Mouse (Mus musculus): Measurements from ENCODE around the gene Gm21969. TPM values are rescaled to one million over a fixed set of nuclear protein-coding genes. Genes with fewer than 3 reads are reported as not detected.

The Gm21969 gene
- polyA plus RNA-seq, 1 experiment from 2014 or later, result not detected

- no peak overlapping the region for H3K27ac ChIP-seq
- no peak for DNase-seq
- H3K4me1 ChIP-seq (replicated peaks), result peaks cover 48% of the 10 kb centered on the region
- no peak overlapping the region for H3K4me2 ChIP-seq
- H3K4me3 ChIP-seq (replicated peaks), result no peak overlapping the region
- no peaks in the 10 kb centered on the region for H3K9me3 ChIP-seq (replicated peaks)
- no peak overlapping the region for H3K9ac ChIP-seq
- no peak for ATAC-seq (ENCODE audit: low read depth)
- peaks cover 31% of the 10 kb centered on the region for H3K36me3 ChIP-seq
- 81% methylated on average over 16 of the region's 16 CpGs for WGBS (ENCODE audit: insufficient replicate concordance)
- peaks cover 22% of the 10 kb centered on the region for H3K27me3 ChIP-seq
Observed at GRCm38 (mm10) chr4:139638356-139638755, 35.4 kb downstream of the Gm21969 start.

- H3K27ac ChIP-seq, result no peak overlapping the region
- no peak overlapping the region for H3K4me3 ChIP-seq (replicated peaks)
- no peak overlapping the region for H3K9ac ChIP-seq
- H3K27me3 ChIP-seq, result peaks cover 22% of the 10 kb centered on the region
- ATAC-seq (ENCODE audit: low read depth), result no peak
- DNase-seq, result no peak
- H3K9me3 ChIP-seq (replicated peaks), result no peaks in the 10 kb centered on the region
- H3K4me1 ChIP-seq (replicated peaks), result peaks cover 38% of the 10 kb centered on the region
- no peak overlapping the region for H3K4me2 ChIP-seq
- peaks cover 41% of the 10 kb centered on the region for H3K36me3 ChIP-seq
- 52% methylated on average over 12 of the region's 12 CpGs for WGBS (ENCODE audit: insufficient replicate concordance)
Observed at GRCm38 (mm10) chr4:139639801-139640200, 36.8 kb downstream of the Gm21969 start.

GRCm38 (mm10) chr4:139640333-139640732 is 37.3 kb downstream of the Gm21969 start:
- Histone ChIP-seq H3K4me2 (no peak overlapping the region), H3K4me1 (replicated peaks) (peaks cover 38% of the 10 kb centered on the region), H3K9ac (no peak overlapping the region), H3K4me3 (replicated peaks) (no peak overlapping the region), H3K27ac (no peak overlapping the region), H3K9me3 (replicated peaks) (no peaks in the 10 kb centered on the region), H3K36me3 (peaks cover 47% of the 10 kb centered on the region), H3K27me3 (peaks cover 22% of the 10 kb centered on the region)
- ATAC-seq (ENCODE audit: low read depth), result no peak
- WGBS (ENCODE audit: insufficient replicate concordance), result 45% methylated on average over 12 of the region's 12 CpGs
- DNase-seq, result no peak

- H3K4me3 ChIP-seq (replicated peaks), result no peak overlapping the region
- no peaks in the 10 kb centered on the region for H3K9me3 ChIP-seq (replicated peaks)
- 22% methylated on average over 4 of the region's 6 CpGs for WGBS (ENCODE audit: insufficient replicate concordance)
- DNase-seq, result no peak
- peaks cover 22% of the 10 kb centered on the region for H3K27me3 ChIP-seq
- H3K36me3 ChIP-seq, result peaks cover 48% of the 10 kb centered on the region
- H3K4me1 ChIP-seq (replicated peaks), result peaks cover 38% of the 10 kb centered on the region
- no peak overlapping the region for H3K27ac ChIP-seq
- ATAC-seq (ENCODE audit: low read depth), result no peak
- H3K9ac ChIP-seq, result no peak overlapping the region
- no peak overlapping the region for H3K4me2 ChIP-seq
Observed at GRCm38 (mm10) chr4:139640775-139641174, 37.8 kb downstream of the Gm21969 start.

GRCm38 (mm10) chr4:139641829-139642425 is 38.9 kb downstream of the Gm21969 start:
- H3K27ac ChIP-seq, result no peak overlapping the region
- H3K4me2 ChIP-seq, result peak overlapping the region; percentile 32
- no peaks in the 10 kb centered on the region for H3K9me3 ChIP-seq (replicated peaks)
- no peak for DNase-seq
- peaks cover 22% of the 10 kb centered on the region for H3K27me3 ChIP-seq
- no peak overlapping the region for H3K4me3 ChIP-seq (replicated peaks)
- peaks cover 38% of the 10 kb centered on the region for H3K4me1 ChIP-seq (replicated peaks)
- 14% methylated on average over 30 of the region's 30 CpGs for WGBS (ENCODE audit: insufficient replicate concordance)
- H3K36me3 ChIP-seq, result peaks cover 50% of the 10 kb centered on the region
- no peak overlapping the region for H3K9ac ChIP-seq
- 0 out of 2 replicates have a peak, but pooled peaks have one; percentile 10 for ATAC-seq (ENCODE audit: low read depth)

- Histone ChIP-seq H3K4me1 (replicated peaks) (peaks cover 32% of the 10 kb centered on the region), H3K9ac (no peak overlapping the region), H3K9me3 (replicated peaks) (no peaks in the 10 kb centered on the region), H3K27me3 (peaks cover 22% of the 10 kb centered on the region), H3K36me3 (peaks cover 41% of the 10 kb centered on the region), H3K4me2 (no peak overlapping the region), H3K4me3 (replicated peaks) (no peak overlapping the region), H3K27ac (no peak overlapping the region)
- 15% methylated on average over 9 of the region's 9 CpGs for WGBS (ENCODE audit: insufficient replicate concordance)
- DNase-seq (peak; percentile 53), ATAC-seq (ENCODE audit: low read depth) (no peak)
Observed at GRCm38 (mm10) chr4:139643972-139644371, 41.0 kb downstream of the Gm21969 start.

GRCm38 (mm10) chr4:139646916-139647315 is 43.9 kb downstream of the Gm21969 start:
- Histone ChIP-seq H3K9me3 (replicated peaks) (no peaks in the 10 kb centered on the region), H3K27ac (no peak overlapping the region), H3K4me1 (replicated peaks) (peaks cover 3% of the 10 kb centered on the region), H3K36me3 (peaks cover 41% of the 10 kb centered on the region), H3K4me3 (replicated peaks) (no peak overlapping the region), H3K27me3 (peaks cover 11% of the 10 kb centered on the region), H3K9ac (no peak overlapping the region), H3K4me2 (no peak overlapping the region)
- WGBS (ENCODE audit: insufficient replicate concordance), result 73% methylated on average over 7 of the region's 7 CpGs
- ATAC-seq (ENCODE audit: low read depth), result no peak
- no peak for DNase-seq

- no peak overlapping the region for H3K4me3 ChIP-seq (replicated peaks)
- H3K4me2 ChIP-seq, result no peak overlapping the region
- no peak overlapping the region for H3K9ac ChIP-seq
- 62% methylated on average over 15 of the region's 15 CpGs for WGBS (ENCODE audit: insufficient replicate concordance)
- DNase-seq (no peak), ATAC-seq (ENCODE audit: low read depth) (no peak)
- no peaks in the 10 kb centered on the region for H3K27me3 ChIP-seq
- H3K4me1 ChIP-seq (replicated peaks), result no peaks in the 10 kb centered on the region
- no peaks in the 10 kb centered on the region for H3K9me3 ChIP-seq (replicated peaks)
- no peak overlapping the region for H3K27ac ChIP-seq
- H3K36me3 ChIP-seq, result peaks cover 23% of the 10 kb centered on the region
Observed at GRCm38 (mm10) chr4:139650086-139650743, 47.2 kb downstream of the Gm21969 start.

- peaks cover 17% of the 10 kb centered on the region for H3K36me3 ChIP-seq
- H3K4me2 ChIP-seq, result no peak overlapping the region
- no peak for DNase-seq
- H3K9me3 ChIP-seq (replicated peaks), result no peaks in the 10 kb centered on the region
- no peak overlapping the region for H3K4me3 ChIP-seq (replicated peaks)
- no peak for ATAC-seq (ENCODE audit: low read depth)
- no peak overlapping the region for H3K9ac ChIP-seq
- no peak overlapping the region for H3K27ac ChIP-seq
- 41% methylated on average over 11 of the region's 11 CpGs for WGBS (ENCODE audit: insufficient replicate concordance)
- no peaks in the 10 kb centered on the region for H3K27me3 ChIP-seq
- no peaks in the 10 kb centered on the region for H3K4me1 ChIP-seq (replicated peaks)
Observed at GRCm38 (mm10) chr4:139650907-139651306, 47.9 kb downstream of the Gm21969 start.

GRCm38 (mm10) chr4:139653238-139653637 is 50.3 kb downstream of the Gm21969 start, which contains the start of gene Tas1r2:
Gene Tas1r2, plus strand, starts transcription at chr4:139653538.
- Histone ChIP-seq H3K36me3 (peaks cover 3% of the 10 kb centered on the region), H3K4me1 (replicated peaks) (no peaks in the 10 kb centered on the region), H3K9me3 (replicated peaks) (no peaks in the 10 kb centered on the region), H3K4me2 (no peak within 1 kb of the TSS), H3K9ac (no peak within 1 kb of the TSS), H3K27me3 (no peaks in the 10 kb centered on the region), H3K4me3 (replicated peaks) (no peak within 1 kb of the TSS), H3K27ac (no peak within 1 kb of the TSS)
- no peak for DNase-seq
- 65% methylated on average over 8 of the region's 8 CpGs for WGBS (ENCODE audit: insufficient replicate concordance)
- no peak for ATAC-seq (ENCODE audit: low read depth)

- Histone ChIP-seq H3K36me3 (no peaks in the 10 kb centered on the region), H3K9me3 (replicated peaks) (no peaks in the 10 kb centered on the region), H3K4me2 (no peak overlapping the region), H3K27me3 (no peaks in the 10 kb centered on the region), H3K4me3 (replicated peaks) (no peak overlapping the region), H3K4me1 (replicated peaks) (no peaks in the 10 kb centered on the region), H3K27ac (no peak overlapping the region), H3K9ac (no peak overlapping the region)
- 76% methylated on average over 14 of the region's 14 CpGs for WGBS (ENCODE audit: insufficient replicate concordance)
- ATAC-seq (ENCODE audit: low read depth) (no peak), DNase-seq (no peak)
Observed at GRCm38 (mm10) chr4:139661897-139662296, 58.9 kb downstream of the Gm21969 start.

- Histone ChIP-seq H3K4me3 (replicated peaks) (no peak overlapping the region), H3K9ac (no peak overlapping the region), H3K9me3 (replicated peaks) (no peaks in the 10 kb centered on the region), H3K27me3 (no peaks in the 10 kb centered on the region), H3K36me3 (no peaks in the 10 kb centered on the region), H3K4me1 (replicated peaks) (no peaks in the 10 kb centered on the region), H3K4me2 (no peak overlapping the region), H3K27ac (no peak overlapping the region)
- no peak for ATAC-seq (ENCODE audit: low read depth)
- DNase-seq, result no peak
- WGBS (ENCODE audit: insufficient replicate concordance), result 63% methylated on average over 6 of the region's 6 CpGs
Observed at GRCm38 (mm10) chr4:139667632-139668031, 64.6 kb downstream of the Gm21969 start.

Measured in liver, embryonic 13.5 days (tissue).